Mouse (Mus musculus) stomach, embryonic 15.5 days (tissue): Measurements from ENCODE around the gene Rufy1. TPM values are rescaled to one million over a fixed set of nuclear protein-coding genes. Genes with fewer than 3 reads are reported as not detected.
A peak's percentile ranks its signal among the peaks of the same experiment; 100 is the strongest.

Experiments
- ATAC-seq: fragments of 200-750 bp; cut with Nextera tagmentation; 2 replicates; pipeline ENCODE4 v1.8.0; 2017; ENCODE audit warnings: low read depth, moderate number of reproducible peaks, moderate TSS enrichment; ENCODE audit not compliant: insufficient read depth, low FRiP score
- H3K27ac ChIP-seq: fragments of 300-500 bp; sonication (generic); 2 replicates; pipeline ENCODE4 v1.5.1; 2015; ENCODE audit warnings: mild to moderate bottlenecking, inconsistent platforms
- H3K27me3 ChIP-seq: fragments of 300-500 bp; sonication (generic); replicated peaks from 2 replicates; pipeline ENCODE4 v1.6.1; 2015; ENCODE audit warnings: inconsistent platforms
- H3K36me3 ChIP-seq: fragments of 300-500 bp; sonication (generic); 2 replicates; pipeline ENCODE4 v1.6.1; 2015; ENCODE audit warnings: inconsistent platforms
- H3K4me1 ChIP-seq: fragments of 300-500 bp; sonication (generic); 2 replicates; pipeline ENCODE4 v1.6.1; 2015; ENCODE audit warnings: inconsistent platforms
- H3K4me2 ChIP-seq: fragments of 300-500 bp; sonication (generic); 2 replicates; pipeline ENCODE4 v1.6.1; 2015; ENCODE audit warnings: mild to moderate bottlenecking, inconsistent platforms
- H3K4me3 ChIP-seq: fragments of 300-500 bp; sonication (generic); replicated peaks from 2 replicates; pipeline ENCODE4 v1.5.1; 2015; ENCODE audit warnings: inconsistent platforms
- H3K9ac ChIP-seq: fragments of 300-500 bp; sonication (generic); 2 replicates; pipeline ENCODE4 v1.6.1; 2015; ENCODE audit warnings: inconsistent platforms
- H3K9me3 ChIP-seq: fragments of 300-500 bp; sonication (generic); 2 replicates; pipeline ENCODE4 v1.6.1; 2016; ENCODE audit warnings: inconsistent platforms
- WGBS: fragments of 180-500 bp; shearing (Covaris S2); methylation state at CpG from one replicate; pipeline ENCODE4 v1.1.7; 2015; 5-methylcytosine and 5-hydroxymethylcytosine counted together
- polyA plus RNA-seq: library from polyadenylated mRNA; unstranded; fragments of >200 nt; fragmentation: Nextera tagmentation; extraction: Ambion mirVana; gene quantifications from 2 replicates; pipeline ENCODE4 v1.2.1, GENCODE M21; 2015

The Rufy1 gene
- 20.5 and 20.7 TPM in 2 replicates for polyA plus RNA-seq

- peak; percentile 86 for ATAC-seq
- Histone ChIP-seq H3K9me3 (no peaks in the 10 kb centered on the region), H3K9ac (peak within 1 kb of the TSS; percentile 79), H3K36me3 (no peaks in the 10 kb centered on the region), H3K27ac (peak within 1 kb of the TSS; percentile 95), H3K4me1 (peaks cover 6% of the 10 kb centered on the region; the same call in 1 of the 2 replicates), H3K27me3 (no peaks in the 10 kb centered on the region), H3K4me3 (peak within 1 kb of the TSS; percentile 77), H3K4me2 (peak within 1 kb of the TSS; percentile 60)
- under 1% methylated on average over 77 of the region's 90 CpGs for WGBS
Measured at GRCm38 (mm10) chr11:50430277-50431133, at the start of gene Rufy1. Rufy1 (minus strand) TSS chr11:50431125.

GRCm38 (mm10) chr11:50478072-50478471 lies 47.1 kb upstream of the Rufy1 start:
- no peaks in the 10 kb centered on the region for H3K9me3 ChIP-seq
- H3K27me3 ChIP-seq: no peaks in the 10 kb centered on the region
- no peak overlapping the region for H3K4me2 ChIP-seq
- H3K9ac ChIP-seq: no peak overlapping the region
- no peak for ATAC-seq
- H3K4me3 ChIP-seq: no peak overlapping the region
- 91% methylated on average over 2 of the region's 2 CpGs for WGBS
- H3K36me3 ChIP-seq: no peaks in the 10 kb centered on the region
- peaks cover 4% of the 10 kb centered on the region; the same call in 1 of the 2 replicates for H3K4me1 ChIP-seq
- no peak overlapping the region for H3K27ac ChIP-seq

GRCm38 (mm10) chr11:50477486-50478070 lies 46.7 kb upstream of the Rufy1 start:
- no peaks in the 10 kb centered on the region for H3K9me3 ChIP-seq
- H3K4me3 ChIP-seq: no peak overlapping the region
- no peaks in the 10 kb centered on the region for H3K27me3 ChIP-seq
- no peak overlapping the region for H3K27ac ChIP-seq
- no peak for ATAC-seq
- WGBS: 74% methylated on average over 11 of the region's 11 CpGs
- H3K4me2 ChIP-seq: no peak overlapping the region
- H3K36me3 ChIP-seq: no peaks in the 10 kb centered on the region
- no peak overlapping the region for H3K9ac ChIP-seq
- peaks cover 4% of the 10 kb centered on the region; the same call in 1 of the 2 replicates for H3K4me1 ChIP-seq

GRCm38 (mm10) chr11:50476971-50477370 lies 46.0 kb upstream of the Rufy1 start:
- Histone ChIP-seq H3K9ac (no peak overlapping the region), H3K36me3 (no peaks in the 10 kb centered on the region), H3K4me3 (no peak overlapping the region), H3K4me2 (no peak overlapping the region), H3K27ac (no peak overlapping the region), H3K4me1 (peaks cover 4% of the 10 kb centered on the region; the same call in 1 of the 2 replicates), H3K27me3 (no peaks in the 10 kb centered on the region), H3K9me3 (no peaks in the 10 kb centered on the region)
- WGBS: 18% methylated on average over 6 of the region's 6 CpGs
- no peak for ATAC-seq

GRCm38 (mm10) chr11:50473933-50474332 lies 43.0 kb upstream of the Rufy1 start:
- WGBS: 67% methylated on average over 1 of the region's 1 CpGs
- Histone ChIP-seq H3K9ac (no peak overlapping the region), H3K4me3 (no peak overlapping the region), H3K27ac (no peak overlapping the region), H3K4me1 (peaks cover 4% of the 10 kb centered on the region; the same call in 1 of the 2 replicates), H3K36me3 (no peaks in the 10 kb centered on the region), H3K4me2 (no peak overlapping the region), H3K9me3 (no peaks in the 10 kb centered on the region), H3K27me3 (no peaks in the 10 kb centered on the region)
- ATAC-seq: no peak

GRCm38 (mm10) chr11:50472161-50472939 lies 41.4 kb upstream of the Rufy1 start:
- H3K9me3 ChIP-seq: no peaks in the 10 kb centered on the region
- no peaks in the 10 kb centered on the region for H3K36me3 ChIP-seq
- H3K4me1 ChIP-seq: peaks cover 4% of the 10 kb centered on the region; the same call in 1 of the 2 replicates
- no peak overlapping the region for H3K4me2 ChIP-seq
- ATAC-seq: no peak
- 84% methylated on average over 11 of the region's 11 CpGs for WGBS
- no peak overlapping the region for H3K4me3 ChIP-seq
- no peak overlapping the region for H3K9ac ChIP-seq
- H3K27ac ChIP-seq: no peak overlapping the region
- H3K27me3 ChIP-seq: no peaks in the 10 kb centered on the region

GRCm38 (mm10) chr11:50461481-50461880 lies 30.6 kb upstream of the Rufy1 start:
- Histone ChIP-seq H3K27me3 (no peaks in the 10 kb centered on the region), H3K4me2 (no peak overlapping the region), H3K4me3 (no peak overlapping the region), H3K36me3 (no peaks in the 10 kb centered on the region), H3K27ac (no peak overlapping the region), H3K9ac (no peak overlapping the region), H3K4me1 (peaks cover 9% of the 10 kb centered on the region; the same call in 1 of the 2 replicates), H3K9me3 (no peaks in the 10 kb centered on the region)
- ATAC-seq: no peak
- WGBS: 71% methylated on average over 7 of the region's 7 CpGs

- H3K4me1 ChIP-seq: peaks cover 9% of the 10 kb centered on the region; the same call in 1 of the 2 replicates
- H3K4me2 ChIP-seq: no peak overlapping the region
- H3K27ac ChIP-seq: no peak overlapping the region
- H3K9ac ChIP-seq: no peak overlapping the region
- no peak for ATAC-seq
- 61% methylated on average over 2 of the region's 2 CpGs for WGBS
- H3K4me3 ChIP-seq: no peak overlapping the region
- no peaks in the 10 kb centered on the region for H3K9me3 ChIP-seq
- H3K36me3 ChIP-seq: no peaks in the 10 kb centered on the region
- no peaks in the 10 kb centered on the region for H3K27me3 ChIP-seq
Measured at GRCm38 (mm10) chr11:50459250-50459649, 28.3 kb upstream of the Rufy1 start.

- Histone ChIP-seq H3K27me3 (no peaks in the 10 kb centered on the region), H3K4me2 (peak overlapping the region; percentile 38), H3K4me1 (peaks cover 9% of the 10 kb centered on the region; the same call in 1 of the 2 replicates), H3K36me3 (no peaks in the 10 kb centered on the region), H3K4me3 (no peak overlapping the region), H3K9ac (no peak overlapping the region), H3K9me3 (no peaks in the 10 kb centered on the region), H3K27ac (no peak overlapping the region; the same call in 1 of the 2 replicates)
- WGBS: 12% methylated on average over 26 of the region's 26 CpGs
- peak; percentile 58; the same call in 1 of the 2 replicates for ATAC-seq
Measured at GRCm38 (mm10) chr11:50457111-50457911, 26.4 kb upstream of the Rufy1 start.

- H3K9ac ChIP-seq: no peak overlapping the region
- 64% methylated on average over 7 of the region's 7 CpGs for WGBS
- H3K9me3 ChIP-seq: no peaks in the 10 kb centered on the region
- no peak overlapping the region for H3K4me3 ChIP-seq
- no peak overlapping the region for H3K27ac ChIP-seq
- H3K4me2 ChIP-seq: no peak overlapping the region
- H3K27me3 ChIP-seq: no peaks in the 10 kb centered on the region
- H3K36me3 ChIP-seq: no peaks in the 10 kb centered on the region
- ATAC-seq: no peak
- peaks cover 9% of the 10 kb centered on the region; the same call in 1 of the 2 replicates for H3K4me1 ChIP-seq
Measured at GRCm38 (mm10) chr11:50456455-50456854, 25.5 kb upstream of the Rufy1 start.

GRCm38 (mm10) chr11:50454934-50455333 lies 24.0 kb upstream of the Rufy1 start:
- no peaks in the 10 kb centered on the region for H3K27me3 ChIP-seq
- no peak overlapping the region for H3K4me3 ChIP-seq
- no peak for ATAC-seq

More at GRCm38 (mm10) chr11:50454934-50455333, 24.0 kb upstream of the Rufy1 start:
- Histone ChIP-seq H3K27ac (no peak overlapping the region), H3K9me3 (no peaks in the 10 kb centered on the region), H3K9ac (no peak overlapping the region), H3K4me2 (no peak overlapping the region), H3K4me1 (peaks cover 9% of the 10 kb centered on the region; the same call in 1 of the 2 replicates), H3K36me3 (no peaks in the 10 kb centered on the region)
- WGBS: 61% methylated on average over 6 of the region's 6 CpGs
